Comparison of ENCODE assay signal across 9 mouse cellular contexts in the genomic region with DNA sequence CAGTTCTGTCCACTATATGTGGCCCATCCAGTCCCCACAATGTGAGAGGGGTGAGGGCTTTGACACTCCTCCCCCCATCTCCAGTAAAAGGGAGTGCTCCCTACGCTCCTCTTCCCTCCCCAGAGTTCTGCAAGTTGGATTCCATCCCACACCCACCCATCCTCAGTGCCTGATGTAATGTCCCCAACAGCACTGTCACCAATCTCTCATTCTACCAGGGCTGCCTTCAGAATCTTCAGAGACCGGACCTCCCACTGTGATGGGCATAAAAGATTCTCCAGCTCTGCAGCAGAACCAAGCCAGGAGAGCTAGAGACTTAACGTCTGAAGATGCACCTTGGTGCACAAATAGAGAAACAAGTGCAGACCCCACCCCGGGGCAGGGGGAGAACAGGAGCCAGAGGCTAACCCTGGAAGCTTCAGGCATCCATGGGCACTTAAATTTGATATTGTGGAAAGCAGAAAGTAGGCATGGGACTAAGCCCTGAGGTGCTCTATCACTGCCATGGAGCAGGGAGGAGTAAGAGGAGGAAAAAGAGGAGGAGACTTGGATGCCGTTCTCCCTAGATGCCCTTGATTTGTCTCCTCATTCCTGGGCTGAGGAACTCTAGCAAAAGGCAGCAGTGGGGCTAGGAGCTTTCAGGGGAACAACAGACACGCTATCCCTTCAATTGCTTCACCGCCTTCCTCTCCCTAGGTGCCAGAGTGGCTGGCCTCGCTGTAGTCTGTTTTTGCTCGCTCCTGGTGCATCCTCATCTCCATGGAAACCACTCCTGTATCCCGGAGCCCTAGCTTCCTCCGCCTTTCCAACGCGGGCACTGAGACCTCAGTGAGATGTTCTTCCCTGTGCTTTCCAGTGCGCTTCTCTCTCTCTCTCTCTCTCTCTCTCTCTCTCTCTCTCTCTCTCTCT. TPM values are rescaled to one million over a fixed set of nuclear protein-coding genes. Genes with fewer than 3 reads are reported as not detected.
DNase-seq lines count a peak whose midpoint lies in the region; ATAC-seq lines count a peak whose summit lies in the region.
"Had no signal": no experiment of that assay in that cellular context is flagged by ENCODE, and none has a peak within 500 bp of the region (broad histone marks: within the 10 kb centered on the region; RNA-seq: fewer than 3 reads in every experiment).

No protein-coding gene starts in this region.

- WGBS in forebrain, embryonic 15.5 days, result 18% methylated on average over 14 of the region's 14 CpGs
- WGBS in neural tube, embryonic 15.5 days, result 17% methylated on average over 14 of the region's 14 CpGs

- H3K4me3 ChIP-seq in forebrain, embryonic 15.5 days, result peak overlapping the region; percentile 18; the same call in 1 of the 2 replicates
- H3K4me3 ChIP-seq in neural tube, embryonic 15.5 days (replicated peaks), result 0 out of 2 replicates have a peak overlapping the region, but pooled peaks have one; percentile 3

- no peaks in the 10 kb centered on the region for H3K9me3 ChIP-seq in forebrain, embryonic 15.5 days
- H3K9me3 ChIP-seq in neural tube, embryonic 15.5 days (replicated peaks), result no peaks in the 10 kb centered on the region

- peaks cover 17% of the 10 kb centered on the region for H3K4me1 ChIP-seq in forebrain, embryonic 15.5 days
- peaks cover 22% of the 10 kb centered on the region for H3K4me1 ChIP-seq in neural tube, embryonic 15.5 days

- DNase-seq in adrenal gland, postnatal 14 days, result peak; percentile 34
- DNase-seq in adrenal gland, postnatal 4 days (ENCODE audit: low spot score in 2 of 2), result no peak
- peak; percentile 51 to 70 for DNase-seq in layer of hippocampus, postnatal 14 days (ENCODE audit: low spot score in 2 of 2)
- DNase-seq in gastrocnemius, adult 8-10 months (ENCODE audit: low spot score in 2 of 2), result no peak
- DNase-seq in adrenal gland, adult 18-20 months (ENCODE audit: low spot score in 2 of 2), result no peak
- DNase-seq: lung, embryonic 14.5 days had no signal

- no peaks in the 10 kb centered on the region for H3K27me3 ChIP-seq in forebrain, embryonic 15.5 days
- no peaks in the 10 kb centered on the region for H3K27me3 ChIP-seq in neural tube, embryonic 15.5 days (replicated peaks)

- peaks cover 20% of the 10 kb centered on the region; the same call in 1 of the 2 replicates for H3K36me3 ChIP-seq in forebrain, embryonic 15.5 days
- peaks cover 18% of the 10 kb centered on the region for H3K36me3 ChIP-seq in neural tube, embryonic 15.5 days

- ATAC-seq in forebrain, embryonic 15.5 days (replicated peaks), result peak; percentile 94
- ATAC-seq in neural tube, embryonic 15.5 days (ENCODE audit: low FRiP score), result peak; percentile 90
- ATAC-seq in megakaryocyte-erythroid progenitor cell, adult 5-6 weeks (replicated peaks; ENCODE audit: low FRiP score, low TSS enrichment, poor library complexity, severe bottlenecking), result no peak

- H3K27ac ChIP-seq in forebrain, embryonic 15.5 days (replicated peaks), result peak overlapping the region; percentile 79
- H3K27ac ChIP-seq in neural tube, embryonic 15.5 days (replicated peaks), result peak overlapping the region; percentile 66

- no peak overlapping the region; the same call in 1 of the 2 replicates for H3K9ac ChIP-seq in forebrain, embryonic 15.5 days (replicated peaks)
- no peak overlapping the region; the same call in 1 of the 2 replicates for H3K9ac ChIP-seq in neural tube, embryonic 15.5 days (replicated peaks)
- H3K9ac ChIP-seq: lung, embryonic 14.5 days had no signal

- peak overlapping the region; percentile 31 for H3K4me2 ChIP-seq in forebrain, embryonic 15.5 days (replicated peaks)
- H3K4me2 ChIP-seq in neural tube, embryonic 15.5 days, result peak overlapping the region; percentile 44
- H3K4me2 ChIP-seq: lung, embryonic 14.5 days had no signal

RNA-seq across cellular contexts. Expression of a gene that starts 16.6 kb away (rescaled TPM):
- 4.1 and 4.2 TPM in 2 replicates for total RNA-seq in adrenal gland, postnatal 14 days (2021)
- 1 to 10 TPM; 8.1 to 8.8 TPM for total RNA-seq in adrenal gland, postnatal 4 days (2021)
- polyA plus RNA-seq in forebrain, embryonic 15.5 days (2015; fragmentation: Nextera tagmentation; extraction: Ambion mirVana), result 42.3 and 44.6 TPM in 2 replicates
- total RNA-seq in layer of hippocampus, postnatal 14 days (2021), result 10 to 100 TPM; 86.6 to 91.8 TPM
- 45.6 and 54.6 TPM in 2 replicates for polyA plus RNA-seq in neural tube, embryonic 15.5 days (2015; fragmentation: Nextera tagmentation; extraction: Ambion mirVana)
- total RNA-seq in gastrocnemius, adult 8-10 months (2022), result under 1 TPM; 0.34 to 0.46 (median 0.40) TPM
- total RNA-seq in adrenal gland, adult 18-20 months (2021), result 1 to 10 TPM; 4.1 to 4.3 TPM
- 0.69 TPM in 1 of 2 replicates, not detected in the other for total RNA-seq in megakaryocyte-erythroid progenitor cell, adult 5-6 weeks (2014; fragmentation: Nextera tagmentation)
- not detected in 2 replicates for total RNA-seq in megakaryocyte-erythroid progenitor cell, adult 5-6 weeks (2017)

RNA-seq across cellular contexts. Expression of a gene that starts 59.1 kb away (rescaled TPM):
- total RNA-seq in adrenal gland, postnatal 14 days (2021), result 30.3 and 43.4 TPM in 2 replicates
- 10 to 100 TPM; 25.8 to 26.2 TPM for total RNA-seq in adrenal gland, postnatal 4 days (2021)
- polyA plus RNA-seq in forebrain, embryonic 15.5 days (2015; fragmentation: Nextera tagmentation; extraction: Ambion mirVana), result 47.0 and 53.8 TPM in 2 replicates
- total RNA-seq in layer of hippocampus, postnatal 14 days (2021), result 10 to 100 TPM; 17.6 to 19.0 TPM
- polyA plus RNA-seq in neural tube, embryonic 15.5 days (2015; fragmentation: Nextera tagmentation; extraction: Ambion mirVana), result 30.2 and 36.7 TPM in 2 replicates
- 10 to 100 TPM; 14.2 to 17.0 (median 16.3) TPM for total RNA-seq in gastrocnemius, adult 8-10 months (2022)
- 10 to 100 TPM; 18.2 to 18.4 TPM for total RNA-seq in adrenal gland, adult 18-20 months (2021)
- 17.0 and 26.6 TPM in 2 replicates for total RNA-seq in megakaryocyte-erythroid progenitor cell, adult 5-6 weeks (2014; fragmentation: Nextera tagmentation)
- total RNA-seq in megakaryocyte-erythroid progenitor cell, adult 5-6 weeks (2017), result 13.8 and 21.8 TPM in 2 replicates

Comparison
In these comparisons a context has a peak if more than half of its experiments do, and no peak if none do; other contexts are left out.
1. DNase-seq: peak in adrenal gland, postnatal 14 days (single experiment) and layer of hippocampus, postnatal 14 days (2 of 2); none in adrenal gland, postnatal 4 days (0 of 2), gastrocnemius, adult 8-10 months (0 of 2) and adrenal gland, adult 18-20 months (0 of 2).
2. RNA of a gene that starts 16.6 kb away (total RNA-seq): 86.6 to 91.8 TPM in layer of hippocampus, postnatal 14 days; 8.1 to 8.8 TPM in adrenal gland, postnatal 4 days, 4.1 to 4.3 TPM in adrenal gland, adult 18-20 months, 4.1 to 4.2 TPM in adrenal gland, postnatal 14 days, 0.34 to 0.46 TPM in gastrocnemius, adult 8-10 months and 0.69 TPM in megakaryocyte-erythroid progenitor cell, adult 5-6 weeks; every median in the first group is over 4 times any median in the second.